Mouse (Mus musculus): ENCODE measurements around the gene Lbx1. TPM values are rescaled to one million over a fixed set of nuclear protein-coding genes. Genes with fewer than 3 reads are reported as not detected.

Lbx1 gene
- polyA plus RNA-seq, 1 experiment: not detected

DNA sequence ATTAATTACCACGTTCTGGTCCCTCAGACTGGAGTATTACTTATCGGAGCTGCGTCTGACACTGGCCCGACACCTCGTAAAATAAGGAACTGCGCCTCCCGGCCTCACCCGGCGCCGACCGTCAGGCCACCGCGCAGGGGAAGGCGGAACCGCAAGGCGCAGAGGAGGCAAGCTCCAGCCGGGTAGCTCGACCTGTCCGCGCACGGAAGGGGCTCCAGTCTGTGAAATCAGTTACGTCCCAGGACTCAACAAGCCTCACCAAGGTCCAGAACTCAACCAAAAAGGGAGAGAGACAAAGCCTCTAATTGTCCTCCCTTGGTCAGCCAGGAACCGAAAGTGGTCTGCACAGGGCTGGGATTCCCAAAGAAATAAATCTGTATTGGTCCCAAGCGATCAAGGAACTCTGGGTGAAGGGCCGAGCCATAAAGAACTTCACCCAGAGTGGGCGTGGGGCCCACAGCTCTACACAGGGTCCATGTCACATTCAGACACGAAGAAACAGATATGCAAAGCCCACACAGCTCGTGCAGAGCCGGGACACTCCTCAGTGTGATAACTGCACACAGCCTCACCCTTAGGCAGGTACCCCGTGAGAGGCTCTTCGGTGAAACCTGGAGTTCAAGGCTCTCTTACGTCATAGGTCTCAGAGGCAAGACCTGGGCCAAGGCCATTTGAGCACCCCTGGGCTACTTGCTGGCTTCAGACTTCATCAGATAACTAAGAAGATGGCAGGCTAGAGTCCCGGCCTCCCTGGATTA, 6.1 kb downstream of the Lbx1 start:
- TF ChIP-seq CTCF (IDR thresholded peaks at IDR 0.05; ENCODE audit: low read depth, low read length): no peak
- no peak for TF ChIP-seq POLR2A (IDR thresholded peaks at IDR 0.05; ENCODE audit: borderline replicate concordance, low read depth, low read length)
- Histone ChIP-seq H3K4me3 (ENCODE audit: insufficient read depth, low read length) (peak overlapping the region; percentile 54), H3K4me1 (ENCODE audit: control insufficient read depth, insufficient read depth, low read length) (no peaks in the 10 kb centered on the region), H3K27ac (ENCODE audit: insufficient read depth, low read depth, low read length) (no peak overlapping the region)

DNA sequence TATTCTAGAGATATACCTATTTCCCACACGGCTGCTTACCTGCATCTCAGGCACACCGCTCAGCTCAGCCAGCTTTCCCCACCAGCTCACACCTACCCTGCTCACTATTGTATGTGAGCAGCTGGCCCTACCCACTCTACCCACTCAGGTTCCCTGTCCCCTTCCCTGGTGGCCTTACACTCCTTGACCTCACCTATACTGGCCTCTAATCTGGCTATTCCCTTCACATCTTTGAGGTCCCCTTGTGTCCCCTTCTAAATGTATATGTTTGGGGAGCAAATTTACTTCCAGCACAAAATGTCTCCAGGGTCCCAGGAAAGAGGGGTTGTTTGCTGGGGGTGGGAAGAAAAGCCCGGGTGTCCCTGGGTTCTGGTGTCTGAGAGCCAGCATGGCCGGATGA, 6.8 kb downstream of the Lbx1 start:
- Histone ChIP-seq H3K4me1 (ENCODE audit: control insufficient read depth, insufficient read depth, low read length) (no peaks in the 10 kb centered on the region), H3K4me3 (ENCODE audit: insufficient read depth, low read length) (no peak overlapping the region), H3K27ac (ENCODE audit: insufficient read depth, low read depth, low read length) (no peak overlapping the region)
- no peak for TF ChIP-seq CTCF (IDR thresholded peaks at IDR 0.05; ENCODE audit: low read depth, low read length)
- TF ChIP-seq POLR2A (IDR thresholded peaks at IDR 0.05; ENCODE audit: borderline replicate concordance, low read depth, low read length): no peak

DNA sequence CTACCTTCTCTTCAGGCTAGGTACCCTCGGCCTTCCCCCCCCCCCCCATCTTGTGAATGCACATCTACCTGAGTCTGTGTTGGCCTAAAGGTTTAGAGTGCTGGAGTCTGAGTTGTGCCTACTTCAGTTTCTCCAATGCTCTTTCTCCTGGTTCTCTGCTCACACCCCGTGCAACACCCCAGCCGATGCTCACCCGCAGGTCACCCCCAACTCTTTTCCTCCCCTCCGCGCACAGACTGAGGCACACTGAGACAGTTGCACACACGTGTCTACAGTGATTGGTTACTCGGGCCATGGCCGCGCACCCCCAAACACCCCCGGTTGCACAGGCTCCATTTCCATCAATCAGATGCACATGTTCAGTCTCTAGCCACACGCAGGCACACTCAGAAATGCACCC, 7.5 kb downstream of the Lbx1 start:
- no peaks in the 10 kb centered on the region for H3K4me1 ChIP-seq (ENCODE audit: control insufficient read depth, insufficient read depth, low read length)
- no peak overlapping the region for H3K27ac ChIP-seq (ENCODE audit: insufficient read depth, low read depth, low read length)
- H3K4me3 ChIP-seq (ENCODE audit: insufficient read depth, low read length): no peak overlapping the region
- TF ChIP-seq POLR2A (IDR thresholded peaks at IDR 0.05; ENCODE audit: borderline replicate concordance, low read depth, low read length): no peak
- TF ChIP-seq CTCF (IDR thresholded peaks at IDR 0.05; ENCODE audit: low read depth, low read length): no peak

DNA sequence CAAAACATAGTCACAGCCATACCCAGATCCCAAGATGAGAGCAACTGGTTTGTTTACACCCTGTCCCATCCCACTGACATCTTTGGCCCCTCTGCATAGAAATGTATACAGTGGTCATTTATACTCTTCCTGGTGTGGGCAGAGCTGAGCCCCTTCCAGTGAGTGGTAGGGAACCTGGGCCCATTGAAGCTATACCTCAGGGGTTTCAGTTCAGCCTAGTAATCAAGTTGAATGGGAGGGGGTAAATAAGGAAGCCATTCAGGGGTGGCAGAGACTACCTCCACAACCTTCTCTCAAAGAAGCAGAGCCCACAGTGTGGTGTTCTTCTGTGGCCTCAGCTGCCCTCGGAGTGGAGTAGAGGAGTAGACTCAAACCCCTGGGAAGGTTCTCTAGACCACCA, 7.9 kb downstream of the Lbx1 start:
- TF ChIP-seq POLR2A (IDR thresholded peaks at IDR 0.05; ENCODE audit: borderline replicate concordance, low read depth, low read length) (no peak), CTCF (IDR thresholded peaks at IDR 0.05; ENCODE audit: low read depth, low read length) (no peak)
- Histone ChIP-seq H3K4me1 (ENCODE audit: control insufficient read depth, insufficient read depth, low read length) (no peaks in the 10 kb centered on the region), H3K4me3 (ENCODE audit: insufficient read depth, low read length) (no peak overlapping the region), H3K27ac (ENCODE audit: insufficient read depth, low read depth, low read length) (no peak overlapping the region)

DNA sequence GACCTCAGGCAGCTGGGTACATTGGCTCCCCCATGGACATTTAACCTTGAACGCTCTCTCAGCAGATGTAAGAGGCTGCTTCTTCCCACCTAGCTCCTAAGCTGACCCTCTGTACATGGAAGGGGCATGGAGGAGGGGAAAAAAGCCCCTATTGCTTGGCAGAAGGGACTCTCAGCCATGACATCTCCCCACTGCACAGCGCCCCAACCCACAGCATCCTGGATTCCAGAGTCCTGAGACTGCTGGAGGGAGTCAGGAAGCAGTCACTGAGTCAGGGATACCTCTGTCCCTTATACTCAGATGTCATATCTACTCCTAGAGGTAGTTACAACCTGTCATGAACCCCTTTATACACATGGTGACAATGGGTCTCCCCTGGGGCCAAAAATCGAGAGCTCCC, 8.6 kb downstream of the Lbx1 start:
- TF ChIP-seq CTCF (IDR thresholded peaks at IDR 0.05; ENCODE audit: low read depth, low read length): no peak
- H3K4me1 ChIP-seq (ENCODE audit: control insufficient read depth, insufficient read depth, low read length): no peaks in the 10 kb centered on the region
- no peak overlapping the region for H3K27ac ChIP-seq (ENCODE audit: insufficient read depth, low read depth, low read length)
- H3K4me3 ChIP-seq (ENCODE audit: insufficient read depth, low read length): no peak overlapping the region

- no peaks in the 10 kb centered on the region for H3K4me1 ChIP-seq (ENCODE audit: control insufficient read depth, insufficient read depth, low read length)
- H3K4me3 ChIP-seq (ENCODE audit: insufficient read depth, low read length): no peak overlapping the region
- no peak for TF ChIP-seq CTCF (IDR thresholded peaks at IDR 0.05; ENCODE audit: low read depth, low read length)
- TF ChIP-seq POLR2A (IDR thresholded peaks at IDR 0.05; ENCODE audit: borderline replicate concordance, low read depth, low read length): no peak
- H3K27ac ChIP-seq (ENCODE audit: insufficient read depth, low read depth, low read length): no peak overlapping the region
Observed at GRCm38 (mm10) chr19:45226246-45226645, 9.4 kb downstream of the Lbx1 start.

- TF ChIP-seq POLR2A (IDR thresholded peaks at IDR 0.05; ENCODE audit: borderline replicate concordance, low read depth, low read length) (no peak), CTCF (IDR thresholded peaks at IDR 0.05; ENCODE audit: low read depth, low read length) (no peak)
- Histone ChIP-seq H3K4me3 (ENCODE audit: insufficient read depth, low read length) (no peak overlapping the region), H3K27ac (ENCODE audit: insufficient read depth, low read depth, low read length) (no peak overlapping the region), H3K4me1 (ENCODE audit: control insufficient read depth, insufficient read depth, low read length) (no peaks in the 10 kb centered on the region)
Observed at GRCm38 (mm10) chr19:45225130-45225529, 10.5 kb downstream of the Lbx1 start.

DNA sequence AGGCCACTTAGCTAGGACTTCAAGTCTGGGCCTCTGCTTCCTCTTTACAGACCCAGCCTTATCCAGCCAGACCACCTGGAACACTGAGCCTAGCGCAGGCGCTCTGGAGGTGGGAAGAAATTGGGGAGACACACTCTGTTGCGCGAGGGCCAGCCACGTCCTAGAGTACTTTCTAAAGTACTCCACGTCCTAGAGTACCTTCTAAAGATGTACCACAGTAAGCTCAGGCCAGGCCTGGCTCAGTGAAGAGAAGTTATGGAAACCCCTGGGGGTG, 11.4 kb downstream of the Lbx1 start:
- Histone ChIP-seq H3K4me1 (ENCODE audit: control insufficient read depth, insufficient read depth, low read length) (no peaks in the 10 kb centered on the region), H3K4me3 (ENCODE audit: insufficient read depth, low read length) (peak overlapping the region; percentile 5; the same call in 1 of the 2 replicates)
- TF ChIP-seq CTCF (IDR thresholded peaks at IDR 0.05; ENCODE audit: low read depth, low read length) (no peak), POLR2A (IDR thresholded peaks at IDR 0.05; ENCODE audit: borderline replicate concordance, low read depth, low read length) (no peak)

GRCm38 (mm10) chr19:45223413-45224285, 12.0 kb downstream of the Lbx1 start:
- Histone ChIP-seq H3K27ac (ENCODE audit: insufficient read depth, low read depth, low read length) (no peak overlapping the region), H3K4me1 (ENCODE audit: control insufficient read depth, insufficient read depth, low read length) (no peaks in the 10 kb centered on the region), H3K4me3 (ENCODE audit: insufficient read depth, low read length) (peak overlapping the region; percentile 5; the same call in 1 of the 2 replicates)
- no peak for TF ChIP-seq CTCF (IDR thresholded peaks at IDR 0.05; ENCODE audit: low read depth, low read length)

More for the DNA sequence above, 11.4 kb downstream of the Lbx1 start:
- H3K27ac ChIP-seq (ENCODE audit: insufficient read depth, low read depth, low read length): no peak overlapping the region

DNA sequence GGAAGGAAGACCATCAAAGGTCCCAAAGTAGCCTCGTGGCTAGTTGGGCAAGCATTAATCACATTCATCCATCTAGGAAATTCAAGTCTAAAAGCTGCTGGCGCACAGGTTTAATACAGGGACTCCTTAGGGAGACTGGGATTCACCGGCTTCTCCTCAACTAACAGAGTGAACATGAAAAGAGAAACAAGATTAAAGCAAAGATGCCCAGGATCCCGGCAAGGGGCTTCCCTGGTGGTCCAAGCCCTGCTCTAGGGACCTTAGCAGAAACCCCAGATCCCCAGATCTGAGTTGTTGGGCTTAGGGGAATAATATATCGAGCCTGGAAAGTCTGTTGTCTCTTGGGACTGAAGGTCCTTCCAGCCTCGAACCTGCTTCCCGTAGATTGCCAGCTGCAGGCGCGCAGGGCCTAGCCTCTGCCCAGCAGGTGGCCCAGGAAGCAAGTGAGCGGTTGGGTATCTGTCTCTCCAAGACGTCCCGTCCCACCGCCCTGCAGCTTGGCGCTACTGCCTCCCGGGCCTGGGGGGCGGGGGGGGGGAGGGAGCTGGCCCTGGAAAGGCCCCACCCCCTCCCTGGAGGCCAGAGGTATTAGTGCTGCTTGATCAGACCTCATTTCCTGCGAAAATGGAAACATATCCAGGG, 13.3 kb downstream of the Lbx1 start:
- Histone ChIP-seq H3K4me3 (ENCODE audit: insufficient read depth, low read length) (no peak overlapping the region), H3K4me1 (ENCODE audit: control insufficient read depth, insufficient read depth, low read length) (no peaks in the 10 kb centered on the region), H3K27ac (ENCODE audit: insufficient read depth, low read depth, low read length) (no peak overlapping the region)
- TF ChIP-seq POLR2A (IDR thresholded peaks at IDR 0.05; ENCODE audit: borderline replicate concordance, low read depth, low read length): no peak
- TF ChIP-seq CTCF (IDR thresholded peaks at IDR 0.05; ENCODE audit: low read depth, low read length): no peak
